Mouse (Mus musculus) E14TG2a.4 (cell line): Measurements from ENCODE around the gene Orm3.

Experiments used
- H3K27me3 ChIP-seq: 2 replicates; pipeline ENCODE4 v1.6.1; 2014; ENCODE audit warnings: low read length, control low read depth; ENCODE audit not compliant: insufficient read depth
- H3K36me3 ChIP-seq: 2 replicates; pipeline ENCODE4 v1.6.1; 2014; ENCODE audit warnings: low read length, control low read depth; ENCODE audit not compliant: insufficient read depth
- H3K4me1 ChIP-seq: replicated peaks from 2 replicates; pipeline ENCODE4 v1.6.1; 2014; ENCODE audit warnings: low read depth, low read length, control low read depth
- H3K4me3 ChIP-seq: replicated peaks from 2 replicates; pipeline ENCODE4 v1.5.1; 2014; ENCODE audit warnings: mild to moderate bottlenecking, low read length
- H3K9me3 ChIP-seq: 2 replicates; pipeline ENCODE4 v1.6.1; 2014; ENCODE audit warnings: low read length, control low read depth
- CTCF ChIP-seq: conservative IDR thresholded peaks from 2 replicates; pipeline ENCODE4 v1.5.1; 2014; ENCODE audit warnings: low read length
- NANOG ChIP-seq: IDR thresholded peaks from 2 replicates; pipeline ENCODE4 v1.6.1; 2014; ENCODE audit warnings: borderline replicate concordance, low read length, mixed read lengths
- POU5F1 ChIP-seq: IDR thresholded peaks from 2 replicates; pipeline ENCODE4 v1.6.1; 2014; ENCODE audit warnings: low read length, borderline replicate concordance

The Orm3 gene

GRCm38 (mm10) chr4:63389887-63390528 lies 34.0 kb downstream of the Orm3 start:
- no peak for TF ChIP-seq NANOG
- no peak for TF ChIP-seq CTCF
- TF ChIP-seq POU5F1 = no peak
- H3K36me3 ChIP-seq = peaks cover 48% of the 10 kb centered on the region
- H3K4me1 ChIP-seq = peaks cover 64% of the 10 kb centered on the region
- no peak overlapping the region for H3K4me3 ChIP-seq
- no peaks in the 10 kb centered on the region for H3K27me3 ChIP-seq
- no peaks in the 10 kb centered on the region for H3K9me3 ChIP-seq

GRCm38 (mm10) chr4:63391322-63391721 lies 35.4 kb downstream of the Orm3 start:
- H3K36me3 ChIP-seq = peaks cover 52% of the 10 kb centered on the region
- no peaks in the 10 kb centered on the region for H3K27me3 ChIP-seq
- H3K4me1 ChIP-seq = peaks cover 64% of the 10 kb centered on the region
- no peak for TF ChIP-seq CTCF
- TF ChIP-seq POU5F1 = no peak
- no peak for TF ChIP-seq NANOG
- H3K9me3 ChIP-seq = 0 out of 2 replicates have a peak, but pooled peaks cover 3% of the 10 kb centered on the region
- H3K4me3 ChIP-seq = no peak overlapping the region

GRCm38 (mm10) chr4:63397981-63398537 lies 42.1 kb downstream of the Orm3 start:
- no peak overlapping the region for H3K4me3 ChIP-seq
- peaks cover 56% of the 10 kb centered on the region for H3K36me3 ChIP-seq
- H3K27me3 ChIP-seq = no peaks in the 10 kb centered on the region
- H3K9me3 ChIP-seq = peaks cover 30% of the 10 kb centered on the region
- TF ChIP-seq NANOG (no peak), POU5F1 (no peak), CTCF (no peak)
- H3K4me1 ChIP-seq = peaks cover 23% of the 10 kb centered on the region

- no peak overlapping the region for H3K4me3 ChIP-seq
- peaks cover 25% of the 10 kb centered on the region for H3K4me1 ChIP-seq
These were observed 43.1 kb downstream of the Orm3 start for GRCm38 (mm10) chr4:63398854-63399609.

GRCm38 (mm10) chr4:63399691-63400270 lies 43.8 kb downstream of the Orm3 start:
- no peak for TF ChIP-seq POU5F1
- no peak for TF ChIP-seq CTCF
- no peak for TF ChIP-seq NANOG
- Histone ChIP-seq H3K4me1 (peaks cover 25% of the 10 kb centered on the region), H3K27me3 (no peaks in the 10 kb centered on the region)

More at GRCm38 (mm10) chr4:63398854-63399609, 43.1 kb downstream of the Orm3 start:
- no peaks in the 10 kb centered on the region for H3K27me3 ChIP-seq
- peaks cover 30% of the 10 kb centered on the region for H3K9me3 ChIP-seq
- no peak for TF ChIP-seq NANOG
- no peak for TF ChIP-seq CTCF
- TF ChIP-seq POU5F1 = no peak
- H3K36me3 ChIP-seq = peaks cover 47% of the 10 kb centered on the region

GRCm38 (mm10) chr4:63400541-63401306 lies 44.8 kb downstream of the Orm3 start:
- H3K9me3 ChIP-seq = peaks cover 30% of the 10 kb centered on the region
- no peak overlapping the region for H3K4me3 ChIP-seq
- H3K4me1 ChIP-seq = peaks cover 34% of the 10 kb centered on the region
- TF ChIP-seq POU5F1 (no peak), CTCF (no peak), NANOG (no peak)
- H3K36me3 ChIP-seq = peaks cover 30% of the 10 kb centered on the region
- H3K27me3 ChIP-seq = no peaks in the 10 kb centered on the region

More at GRCm38 (mm10) chr4:63399691-63400270, 43.8 kb downstream of the Orm3 start:
- Histone ChIP-seq H3K9me3 (peaks cover 30% of the 10 kb centered on the region), H3K36me3 (peaks cover 40% of the 10 kb centered on the region), H3K4me3 (no peak overlapping the region)

- Histone ChIP-seq H3K4me1 (peaks cover 37% of the 10 kb centered on the region), H3K4me3 (no peak overlapping the region), H3K27me3 (no peaks in the 10 kb centered on the region), H3K9me3 (peaks cover 27% of the 10 kb centered on the region), H3K36me3 (peaks cover 30% of the 10 kb centered on the region)
- TF ChIP-seq CTCF = no peak
- TF ChIP-seq POU5F1 = no peak
- TF ChIP-seq NANOG = no peak
These were observed 45.7 kb downstream of the Orm3 start for GRCm38 (mm10) chr4:63401620-63402019.
